ENCODE assay signal across 23 mouse cellular contexts in genomic region chr13:43695521-43695920, GRCm38 (mm10).
"Had no signal": no experiment of that assay in that cellular context is flagged by ENCODE, and none has a peak within 500 bp of the region (broad histone marks: within the 10 kb centered on the region; RNA-seq: fewer than 3 reads in every experiment).

No protein-coding gene starts in this region.

- H3K27ac ChIP-seq: heart, embryonic 10.5 days; hindbrain, embryonic 13.5 days; hindbrain, embryonic 15.5 days; hindbrain, postnatal 0 days; kidney, embryonic 15.5 days; kidney, postnatal 0 days; limb, embryonic 13.5 days; limb, embryonic 15.5 days; liver, embryonic 12.5 days; liver, embryonic 14.5 days had no signal

- DNase-seq: gastrocnemius, postnatal 14 days; gastrocnemius, postnatal 36 days; heart, adult 18-20 months; heart, postnatal 10 days; kidney, adult 11 months; kidney, adult 2 months; kidney, adult 9 months; kidney, postnatal 14 days; kidney, postnatal 36 days; layer of hippocampus, adult 9-11 months; layer of hippocampus, postnatal 36 days; left cerebral cortex, postnatal 4 days had no signal

- H3K4me3 ChIP-seq: heart, embryonic 10.5 days; heart, embryonic 12.5 days; hindbrain, embryonic 13.5 days; hindbrain, embryonic 15.5 days; kidney, embryonic 15.5 days; limb, embryonic 13.5 days; limb, embryonic 15.5 days; liver, embryonic 12.5 days had no signal

- H3K4me1 ChIP-seq: heart, embryonic 12.5 days; limb, embryonic 15.5 days had no signal
